Comparison of ENCODE assay signal across 8 mouse cellular contexts in the genomic region with DNA sequence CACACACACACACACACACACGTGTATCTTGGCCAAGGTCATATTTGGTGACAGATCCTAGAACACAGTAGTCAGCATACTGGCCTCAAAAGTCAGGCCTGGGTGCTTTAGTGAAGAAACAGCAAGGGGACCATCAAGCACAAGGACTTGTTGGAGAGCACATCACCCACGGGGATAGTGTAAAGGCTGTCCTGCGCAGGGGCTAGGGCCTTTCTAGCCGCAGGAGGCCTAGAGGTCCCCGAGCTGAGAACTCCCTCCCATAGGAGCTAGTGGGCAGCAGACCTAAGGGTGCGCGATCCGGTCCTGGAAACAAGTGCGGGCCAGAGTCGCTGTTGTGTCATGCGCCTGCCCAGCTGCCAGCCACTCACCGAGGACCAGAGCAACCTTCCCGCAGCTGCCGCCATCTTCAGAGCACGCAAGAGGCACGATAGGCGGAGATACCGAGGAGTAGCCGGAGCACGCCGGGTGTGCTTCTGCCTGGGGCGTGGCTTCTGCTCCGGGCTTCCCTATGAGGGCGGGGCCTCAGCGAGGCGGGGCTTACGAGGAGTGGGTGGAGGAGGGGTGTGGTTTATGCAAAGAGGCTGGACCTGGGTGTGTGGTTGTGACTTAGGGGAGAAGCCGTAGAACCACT. TPM values are rescaled to one million over a fixed set of nuclear protein-coding genes. Genes with fewer than 3 reads are reported as not detected.
A peak's percentile ranks its signal among the peaks of the same experiment; 100 is the strongest.
DNase-seq lines count a peak whose midpoint lies in the region; ATAC-seq and TF ChIP-seq lines count a peak whose summit lies in the region.

TSS of gene Prdx3 (minus strand) at position 493 of the 631 bp plus-strand sequence.

- peak within 1 kb of the TSS; percentile 63 for H3K4me3 ChIP-seq in forebrain, embryonic 10.5 days
- H3K4me3 ChIP-seq in heart, embryonic 15.5 days = peak within 1 kb of the TSS; percentile 88
- peak within 1 kb of the TSS; percentile 92 to 96 for H3K4me3 ChIP-seq in liver, embryonic 14.5 days (ENCODE audit: insufficient read depth in 1 of 2, low read depth in 2 of 2, low read length in 2 of 2)
- H3K4me3 ChIP-seq in neural tube, embryonic 11.5 days (ENCODE audit: low read depth, low read length) = peak within 1 kb of the TSS; percentile 70
- peak within 1 kb of the TSS; percentile 67 for H3K4me3 ChIP-seq in stomach, postnatal 0 days (ENCODE audit: low read depth, low read length)

- H3K4me2 ChIP-seq in heart, embryonic 15.5 days = peak within 1 kb of the TSS; percentile 72
- peak within 1 kb of the TSS; percentile 80 for H3K4me2 ChIP-seq in liver, embryonic 14.5 days (ENCODE audit: low read depth)
- peak within 1 kb of the TSS; percentile 62 for H3K4me2 ChIP-seq in neural tube, embryonic 11.5 days (ENCODE audit: low read depth)
- peak within 1 kb of the TSS; percentile 78 for H3K4me2 ChIP-seq in stomach, postnatal 0 days (replicated peaks; ENCODE audit: low read depth)

- no peaks in the 10 kb centered on the region for H3K27me3 ChIP-seq in forebrain, embryonic 10.5 days (ENCODE audit: poor library complexity, severe bottlenecking)
- H3K27me3 ChIP-seq in heart, embryonic 15.5 days = no peaks in the 10 kb centered on the region
- H3K27me3 ChIP-seq in liver, embryonic 14.5 days (ENCODE audit: control insufficient read depth, insufficient read depth, low read length) = no peaks in the 10 kb centered on the region
- H3K27me3 ChIP-seq in neural tube, embryonic 11.5 days (ENCODE audit: control insufficient read depth, insufficient read depth, low read length) = no peaks in the 10 kb centered on the region
- H3K27me3 ChIP-seq in stomach, postnatal 0 days (ENCODE audit: control insufficient read depth, insufficient read depth, low read length) = no peaks in the 10 kb centered on the region

- TF ChIP-seq EP300 in liver, embryonic 14.5 days (IDR thresholded peaks at IDR 0.05; ENCODE audit: low read depth) = no peak
- no peak for TF ChIP-seq EP300 in stomach, postnatal 0 days (optimal IDR thresholded peaks at IDR 0.05)

- ATAC-seq in CD4-positive, CD25-positive, alpha-beta regulatory T cell, adult 4 months = peak; percentile 99
- peak; percentile 99 for ATAC-seq in heart, embryonic 15.5 days (replicated peaks; ENCODE audit: insufficient number of reproducible peaks, insufficient read depth, low FRiP score, low read depth)
- peak; percentile 91 for ATAC-seq in liver, embryonic 14.5 days (ENCODE audit: insufficient read depth)
- ATAC-seq in neural tube, embryonic 11.5 days (ENCODE audit: insufficient read depth, low FRiP score, low TSS enrichment) = peak; percentile 99
- peak; percentile 99 for ATAC-seq in stomach, postnatal 0 days (ENCODE audit: low FRiP score, low TSS enrichment)

- H3K4me1 ChIP-seq in forebrain, embryonic 10.5 days = peaks cover 21% of the 10 kb centered on the region
- peaks cover 12% of the 10 kb centered on the region for H3K4me1 ChIP-seq in heart, embryonic 15.5 days (replicated peaks)
- H3K4me1 ChIP-seq in liver, embryonic 14.5 days (replicated peaks; ENCODE audit: control insufficient read depth in 2 of 2, insufficient read depth in 2 of 2, low read length in 1 of 2) = peaks cover 22% of the 10 kb centered on the region in 2 experiments
- no peaks in the 10 kb centered on the region for H3K4me1 ChIP-seq in neural tube, embryonic 11.5 days (ENCODE audit: control insufficient read depth, insufficient read depth, low read length)
- H3K4me1 ChIP-seq in stomach, postnatal 0 days (replicated peaks; ENCODE audit: control insufficient read depth, insufficient read depth) = 0 out of 2 replicates have a peak, but pooled peaks cover 4% of the 10 kb centered on the region

- peak within 1 kb of the TSS; percentile 83 for H3K27ac ChIP-seq in forebrain, embryonic 10.5 days
- H3K27ac ChIP-seq in heart, embryonic 15.5 days = peak within 1 kb of the TSS; percentile 85
- peak within 1 kb of the TSS; percentile 95 for H3K27ac ChIP-seq in liver, embryonic 14.5 days
- H3K27ac ChIP-seq in neural tube, embryonic 11.5 days (ENCODE audit: low read depth, low read length) = peak within 1 kb of the TSS; percentile 56; the same call in 1 of the 2 replicates
- peak within 1 kb of the TSS; percentile 92 for H3K27ac ChIP-seq in stomach, postnatal 0 days (replicated peaks)

- peaks cover 35% of the 10 kb centered on the region for H3K36me3 ChIP-seq in forebrain, embryonic 10.5 days (replicated peaks)
- peaks cover 10% of the 10 kb centered on the region; the same call in 1 of the 2 replicates for H3K36me3 ChIP-seq in heart, embryonic 15.5 days
- H3K36me3 ChIP-seq in liver, embryonic 14.5 days (replicated peaks; ENCODE audit: control insufficient read depth, insufficient read depth, low read depth) = peaks cover 35% of the 10 kb centered on the region
- H3K36me3 ChIP-seq in neural tube, embryonic 11.5 days (ENCODE audit: control insufficient read depth, insufficient read depth, low read length) = no peaks in the 10 kb centered on the region; the same call in 1 of the 2 replicates
- H3K36me3 ChIP-seq in stomach, postnatal 0 days (ENCODE audit: control insufficient read depth, insufficient read depth, low read length) = peaks cover 4% of the 10 kb centered on the region; the same call in 1 of the 2 replicates

- TF ChIP-seq CTCF in liver, embryonic 14.5 days (IDR thresholded peaks at IDR 0.05; ENCODE audit: low read depth) = peak; percentile 46; the same call in 1 of the 2 replicates
- peak; percentile 50 for TF ChIP-seq CTCF in stomach, postnatal 0 days (IDR thresholded peaks at IDR 0.05; ENCODE audit: low read depth)

- WGBS in forebrain, embryonic 10.5 days = under 1% methylated on average over 28 of the region's 28 CpGs
- under 1% methylated on average over 28 of the region's 28 CpGs for WGBS in heart, embryonic 15.5 days
- WGBS in liver, embryonic 14.5 days (ENCODE audit: insufficient replicate concordance) = under 1% methylated on average over 28 of the region's 28 CpGs
- under 1% methylated on average over 28 of the region's 28 CpGs for WGBS in neural tube, embryonic 11.5 days
- WGBS in stomach, postnatal 0 days = 1% methylated on average over 28 of the region's 28 CpGs

- H3K9ac ChIP-seq in heart, embryonic 15.5 days = peak within 1 kb of the TSS; percentile 74
- peak within 1 kb of the TSS; percentile 90 for H3K9ac ChIP-seq in liver, embryonic 14.5 days (replicated peaks)
- H3K9ac ChIP-seq in neural tube, embryonic 11.5 days (ENCODE audit: low read length) = peak within 1 kb of the TSS; percentile 78
- H3K9ac ChIP-seq in stomach, postnatal 0 days (ENCODE audit: low read length) = peak within 1 kb of the TSS; percentile 81

- peak; percentile 97 for DNase-seq in c-Kit-negative CD71-positive TER-119-positive erythroid progenitor cells, embryonic 14.5 days (ENCODE audit: low read depth, low spot score)
- DNase-seq in forebrain, embryonic 10.5 days (ENCODE audit: extremely low spot score, low spot score) = peak; percentile 93
- DNase-seq in kidney, postnatal 25 days = peak; percentile 98
- DNase-seq in liver, embryonic 14.5 days (ENCODE audit: low read depth in 3 of 3, low spot score in 3 of 3) = peak; percentile 92 to 94 (median 93)
- peak; percentile 95 for DNase-seq in neural tube, embryonic 11.5 days (ENCODE audit: low spot score)
- peak; percentile 97 for DNase-seq in stomach, postnatal 0 days (ENCODE audit: low spot score)

- no peaks in the 10 kb centered on the region for H3K9me3 ChIP-seq in forebrain, embryonic 10.5 days
- H3K9me3 ChIP-seq in heart, embryonic 15.5 days (replicated peaks) = no peaks in the 10 kb centered on the region
- no peaks in the 10 kb centered on the region for H3K9me3 ChIP-seq in liver, embryonic 14.5 days (ENCODE audit: control insufficient read depth, low read length)
- H3K9me3 ChIP-seq in neural tube, embryonic 11.5 days (ENCODE audit: control insufficient read depth, low read length) = no peaks in the 10 kb centered on the region
- H3K9me3 ChIP-seq in stomach, postnatal 0 days (ENCODE audit: control insufficient read depth, low read length) = no peaks in the 10 kb centered on the region

RNA-seq across cellular contexts. Expression of gene Prdx3, which starts in this region (rescaled TPM):
- polyA plus RNA-seq in CD4-positive, CD25-positive, alpha-beta regulatory T cell, adult 4 months (2017; shearing (Covaris generic)) = 100 to 1,000 TPM; 119 to 123 TPM
- 112 and 115 TPM in 2 replicates for polyA plus RNA-seq in forebrain, embryonic 10.5 days (2016; fragmentation: Nextera tagmentation; extraction: Ambion mirVana)
- polyA plus RNA-seq in heart, embryonic 15.5 days (2015; fragmentation: Nextera tagmentation; extraction: Ambion mirVana) = 165 and 188 TPM in 2 replicates
- polyA plus RNA-seq in liver, embryonic 14.5 days (2012; rRNA removed) = 152 and 217 TPM in 2 replicates
- 401 and 411 TPM in 2 replicates for polyA plus RNA-seq in liver, embryonic 14.5 days (2014; fragmentation: Nextera tagmentation; extraction: Ambion mirVana)
- 115 and 119 TPM in 2 replicates for polyA plus RNA-seq in neural tube, embryonic 11.5 days (2014; fragmentation: Nextera tagmentation; extraction: Ambion mirVana)
- polyA plus RNA-seq in stomach, postnatal 0 days (2015; fragmentation: Nextera tagmentation; extraction: Ambion mirVana) = 123 and 127 TPM in 2 replicates

Comparison
In these comparisons a context has a peak if more than half of its experiments do, and no peak if none do; other contexts are left out.
1. Peak in every context shown above with its lines: DNase-seq, ATAC-seq, H3K4me3 ChIP-seq and H3K27ac ChIP-seq.